Mouse (Mus musculus): ENCODE results near the gene Vmn1r127. TPM values are rescaled to one million over a fixed set of nuclear protein-coding genes. Genes with fewer than 3 reads are reported as not detected.
"Not testable (repeated sequence)": the region's sequence is repeated elsewhere in the genome, so short reads cannot be mapped to it uniquely, and the experiment has no call there.

The Vmn1r127 gene
- not detected in 2 replicates for polyA plus RNA-seq (2012; rRNA removed)

DNA sequence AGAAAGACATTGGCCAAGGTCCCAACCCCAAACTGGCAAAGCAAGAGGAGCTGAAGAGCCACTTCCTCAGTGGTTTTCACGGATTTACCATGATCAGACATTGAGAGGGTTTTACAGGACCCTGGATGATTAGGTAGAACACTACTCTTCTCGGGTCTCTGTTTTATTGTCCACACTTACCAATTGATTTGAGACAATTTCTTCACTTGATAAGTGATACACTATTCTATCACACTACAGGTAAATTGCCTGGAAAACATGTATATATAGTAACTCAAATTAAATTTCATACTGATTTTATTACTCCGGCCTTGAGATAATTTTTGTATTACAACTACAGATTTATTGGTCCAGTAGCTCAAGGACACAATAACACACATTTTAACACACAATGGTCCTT, at the start of gene Vmn1r127:
TSS of gene Vmn1r127 (minus strand) at position 101 of the 400 bp plus-strand sequence.
- not testable (repeated sequence) for DNase-seq (ENCODE audit: low spot score)

DNA sequence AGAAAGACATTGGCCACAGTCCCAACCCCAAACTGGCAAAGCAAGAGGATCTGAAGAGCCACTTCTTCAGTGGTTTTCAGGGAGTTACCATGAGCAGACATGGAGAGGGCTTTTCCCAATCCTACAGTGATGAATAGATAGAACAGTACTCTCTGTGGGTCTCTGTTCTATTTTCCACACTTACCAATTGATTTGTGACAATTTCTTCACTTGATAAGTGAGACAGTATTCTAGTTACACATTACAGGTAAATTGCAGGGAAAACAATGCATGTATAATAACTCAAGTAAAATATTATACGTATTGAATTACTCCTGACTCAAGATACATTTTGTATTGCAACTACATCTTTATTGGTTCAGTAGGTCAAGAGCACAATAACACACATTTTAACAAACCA, 41.5 kb upstream of the Vmn1r127 start, which contains the start of gene Vmn1r129:
TSS of gene Vmn1r129 (minus strand) at position 101 of the 400 bp plus-strand sequence.
- not testable (repeated sequence) for DNase-seq (ENCODE audit: low spot score)

DNA sequence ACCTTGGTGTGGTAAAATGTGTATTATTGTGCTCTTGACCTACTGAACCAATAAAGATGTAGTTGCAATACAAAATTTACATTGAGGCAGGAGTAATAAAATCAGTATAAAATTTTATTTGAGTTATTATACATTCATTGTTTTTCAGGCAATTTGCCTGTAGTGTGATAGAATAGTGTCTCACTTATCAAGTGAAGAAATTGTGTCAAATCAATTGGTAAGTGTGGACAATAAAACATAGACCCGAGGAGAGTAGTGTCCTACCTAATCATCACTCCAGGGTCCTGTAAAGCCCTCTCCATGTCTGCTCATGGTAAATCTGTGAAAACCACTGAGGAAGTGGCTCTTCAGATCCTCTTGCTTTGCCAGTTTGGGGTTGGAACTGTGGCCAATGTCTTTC, 29.4 kb upstream of the Vmn1r127 start, which contains the start of gene Vmn1r128:
TSS of gene Vmn1r128 (plus strand) at position 301 of the 400 bp plus-strand sequence.
- DNase-seq (ENCODE audit: low spot score), result not testable (repeated sequence)

DNA sequence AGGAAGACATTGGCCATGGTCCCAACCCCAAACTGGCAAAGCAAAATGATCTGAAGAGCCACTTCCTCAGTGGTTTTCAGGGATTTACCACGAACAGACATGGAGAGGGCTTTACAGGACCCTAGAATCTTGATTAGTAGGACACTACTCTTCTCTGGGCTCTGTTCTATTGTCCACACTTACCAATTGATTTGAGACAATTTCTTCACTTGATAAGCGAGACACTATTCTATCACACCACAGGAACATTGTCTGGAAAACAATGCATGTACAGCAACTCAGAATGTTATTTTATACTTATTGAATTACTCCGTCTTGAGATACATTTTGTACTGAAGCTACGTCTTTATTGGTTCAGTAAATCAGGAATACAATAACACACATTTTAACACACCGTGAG, 18.3 kb downstream of the Vmn1r127 start, which contains the start of gene Vmn1r126:
TSS of gene Vmn1r126 (minus strand) at position 101 of the 400 bp plus-strand sequence.
- not testable (repeated sequence) for DNase-seq (ENCODE audit: low spot score)

DNA sequence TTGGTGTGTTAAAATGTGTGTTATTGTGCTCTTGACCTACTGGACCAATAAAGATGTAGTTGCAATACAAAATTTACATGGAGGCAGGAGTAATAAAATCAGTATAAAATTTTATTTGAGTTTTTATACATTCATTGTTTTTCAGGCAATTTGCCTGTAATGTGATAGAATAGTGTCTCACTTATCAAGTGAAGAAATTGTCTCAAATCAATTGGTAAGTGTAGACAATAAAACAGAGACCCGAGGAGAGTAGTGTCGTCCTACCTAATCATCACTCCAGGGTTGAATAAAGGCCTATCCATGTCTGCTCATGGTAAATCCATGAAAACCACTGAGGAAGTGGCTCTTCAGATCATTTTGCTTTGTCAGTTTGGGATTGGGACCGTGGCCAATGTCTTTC, 47.8 kb downstream of the Vmn1r127 start, which contains the start of gene Vmn1r125:
TSS of gene Vmn1r125 (plus strand) at position 301 of the 400 bp plus-strand sequence.
- DNase-seq (ENCODE audit: low spot score), result not testable (repeated sequence)

Other genes starting within 250 kb of the Vmn1r127 start
- gene Vmn1r121, start 221.3 kb downstream of the Vmn1r127 start, polyA plus RNA-seq (2012; rRNA removed), result not detected in 2 replicates
- not detected in 2 replicates for gene Vmn1r122, start 185.7 kb downstream of the Vmn1r127 start, polyA plus RNA-seq (2012; rRNA removed)
- gene Vmn1r123, start 157.7 kb downstream of the Vmn1r127 start, polyA plus RNA-seq (2012; rRNA removed), result not detected in 2 replicates
- gene Gm5157, start 129.4 kb downstream of the Vmn1r127 start, polyA plus RNA-seq (2012; rRNA removed), result not detected in 2 replicates
- not detected in 2 replicates for gene Vmn1r124, start 59.2 kb downstream of the Vmn1r127 start, polyA plus RNA-seq (2012; rRNA removed)
- not detected in 2 replicates for gene Vmn1r125, start 47.7 kb downstream of the Vmn1r127 start, polyA plus RNA-seq (2012; rRNA removed)
- gene Vmn1r126, start 18.4 kb downstream of the Vmn1r127 start, polyA plus RNA-seq (2012; rRNA removed), result not detected in 2 replicates
- gene Vmn1r128, start 29.5 kb upstream of the Vmn1r127 start, polyA plus RNA-seq (2012; rRNA removed), result not detected in 2 replicates
- not detected in 2 replicates for gene Vmn1r129, start 41.4 kb upstream of the Vmn1r127 start, polyA plus RNA-seq (2012; rRNA removed)
- not detected in 2 replicates for gene Gm6882, start 112.9 kb upstream of the Vmn1r127 start, polyA plus RNA-seq (2012; rRNA removed)
- gene Vmn1r130, start 191.9 kb upstream of the Vmn1r127 start, polyA plus RNA-seq (2012; rRNA removed), result not detected in 2 replicates
- gene Vmn1r131, start 226.2 kb upstream of the Vmn1r127 start, polyA plus RNA-seq (2012; rRNA removed), result not detected in 2 replicates

All from urinary bladder, adult 2 months (tissue).